Mouse (Mus musculus) CD8-positive naive resting alpha-beta T cell, adult 57 days (primary cell): ENCODE measurements around the gene Cd200r2. TPM values are rescaled to one million over a fixed set of nuclear protein-coding genes. Genes with fewer than 3 reads are reported as not detected.

Source experiments
- total RNA-seq: library from RNA; stranded (reverse); gene quantifications from one replicate; pipeline ENCODE4 v1.2.4, GENCODE M21; 2023

The Cd200r2 gene
- not detected for total RNA-seq

DNA sequence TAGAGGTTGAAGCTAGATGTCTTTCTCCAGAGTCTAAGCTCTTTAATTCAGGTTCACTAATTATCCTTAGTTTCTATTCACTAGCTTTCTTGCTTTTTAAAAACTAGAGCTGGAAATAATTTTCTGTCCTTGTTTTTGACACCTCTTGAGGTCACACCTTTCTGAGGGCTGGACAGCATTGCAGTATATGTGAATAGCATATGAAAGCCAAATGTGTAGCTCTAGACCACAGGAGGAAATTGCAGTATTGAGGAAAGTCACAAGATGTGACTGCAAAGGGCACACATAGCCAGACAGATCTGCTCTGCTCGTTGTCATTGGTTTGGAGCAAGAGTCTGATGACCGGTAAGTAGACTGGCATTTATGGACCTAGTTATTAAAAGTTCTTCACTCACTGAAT, at the start of gene Cd200r2:
Gene Cd200r2 (plus strand): TSS at position 301 of the 400 bp plus-strand sequence.

DNA sequence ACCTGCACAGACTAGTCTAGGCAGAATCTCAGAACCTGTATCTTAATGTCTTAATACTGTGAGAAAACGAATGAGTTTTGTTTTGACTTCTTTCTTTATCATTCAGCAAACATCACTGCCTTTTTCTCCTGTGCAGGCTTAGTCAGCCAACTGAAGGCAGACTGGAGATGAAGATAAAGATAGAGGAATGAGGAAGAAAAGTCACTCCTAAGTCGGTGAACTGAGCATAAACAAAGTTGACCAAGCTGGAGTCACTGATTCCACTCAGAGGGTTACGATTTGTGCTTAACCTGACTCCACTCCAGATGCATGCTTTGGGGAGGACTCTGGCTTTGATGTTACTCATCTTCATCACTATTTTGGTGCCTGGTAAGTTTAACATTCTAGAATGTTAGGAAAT, 76.6 kb downstream of the Cd200r2 start, which contains the start of gene Cd200r3:
Gene Cd200r3 (plus strand): TSS at position 211 of the 400 bp plus-strand sequence.

Other genes starting within 250 kb of the Cd200r2 start
- gene Nepro, start 142.8 kb upstream of the Cd200r2 start, total RNA-seq = 13.4 TPM
- 13.3 TPM for gene Gtpbp8, start 120.7 kb upstream of the Cd200r2 start, total RNA-seq
- 1.9 TPM for gene Cd200r1, start 101.4 kb upstream of the Cd200r2 start, total RNA-seq
- 1.4 TPM for gene Cd200r4, start 55.4 kb upstream of the Cd200r2 start, total RNA-seq
- gene Cd200r3, start 76.6 kb downstream of the Cd200r2 start, total RNA-seq = 0.46 TPM
- gene Ccdc80, start 226.3 kb downstream of the Cd200r2 start, total RNA-seq = not detected